Mouse (Mus musculus) frontal cortex, postnatal 25 days (tissue): Measurements from ENCODE around the gene Hcls1.

Experiments
- DNase-seq, 2 experiments: peaks; one replicate each; pipeline ENCODE4 v3.0.0; 2022; ENCODE audit warnings: low spot score in 2 of 2

Hcls1 gene

GRCm38 (mm10) chr16:36934841-36935620 is at the start of gene Hcls1:
Gene Hcls1, plus strand, starts transcription at chr16:36934983.
- no peak for DNase-seq

- no peak for DNase-seq
Observed at GRCm38 (mm10) chr16:36885912-36886311, 48.9 kb upstream of the Hcls1 start.

- DNase-seq = no peak
Observed at GRCm38 (mm10) chr16:36887546-36887945, 47.2 kb upstream of the Hcls1 start.

GRCm38 (mm10) chr16:36890559-36890958 is 44.2 kb upstream of the Hcls1 start:
- no peak for DNase-seq

GRCm38 (mm10) chr16:36891415-36891814 is 43.4 kb upstream of the Hcls1 start:
- DNase-seq = no peak

GRCm38 (mm10) chr16:36893317-36893716 is 41.5 kb upstream of the Hcls1 start:
- DNase-seq = no peak

GRCm38 (mm10) chr16:36896712-36897111 is 38.1 kb upstream of the Hcls1 start:
- DNase-seq = no peak

GRCm38 (mm10) chr16:36903156-36903555 is 31.6 kb upstream of the Hcls1 start:
- no peak for DNase-seq

GRCm38 (mm10) chr16:36911909-36912308 is 22.9 kb upstream of the Hcls1 start:
- DNase-seq = no peak

- DNase-seq = no peak
Observed at GRCm38 (mm10) chr16:36912311-36912710, 22.5 kb upstream of the Hcls1 start.

- DNase-seq = no peak
Observed at GRCm38 (mm10) chr16:36914195-36914594, 20.6 kb upstream of the Hcls1 start.

GRCm38 (mm10) chr16:36918505-36918904 is 16.3 kb upstream of the Hcls1 start:
- DNase-seq = no peak

- DNase-seq = no peak
Observed at GRCm38 (mm10) chr16:36920410-36920809, 14.4 kb upstream of the Hcls1 start.

- DNase-seq = no peak
Observed at GRCm38 (mm10) chr16:36921067-36921613, 13.6 kb upstream of the Hcls1 start.

GRCm38 (mm10) chr16:36921980-36922379 is 12.8 kb upstream of the Hcls1 start:
- DNase-seq = no peak

- DNase-seq = no peak
Observed at GRCm38 (mm10) chr16:36924312-36924711, 10.5 kb upstream of the Hcls1 start.

GRCm38 (mm10) chr16:36925351-36925750 is 9.4 kb upstream of the Hcls1 start:
- DNase-seq = no peak

- DNase-seq = no peak
Observed at GRCm38 (mm10) chr16:36925797-36926196, 9.0 kb upstream of the Hcls1 start.

- DNase-seq = no peak
Observed at GRCm38 (mm10) chr16:36926514-36927447, 8.0 kb upstream of the Hcls1 start.

- no peak for DNase-seq
Observed at GRCm38 (mm10) chr16:36927495-36928105, 7.2 kb upstream of the Hcls1 start.

- no peak for DNase-seq
Observed at GRCm38 (mm10) chr16:36928106-36928500, 6.7 kb upstream of the Hcls1 start.

GRCm38 (mm10) chr16:36929216-36929615 is 5.6 kb upstream of the Hcls1 start:
- DNase-seq = no peak
